Mouse (Mus musculus): ENCODE results near the gene Lipf.

GRCm38 (mm10) chr19:33983043-33983442 lies 22.1 kb downstream of the Lipf start:
- TF ChIP-seq CTCF (IDR thresholded peaks at IDR 0.05; ENCODE audit: extremely low read depth, insufficient read length, insufficient replicate concordance, low read depth, low read length) (no peak), POLR2A (IDR thresholded peaks at IDR 0.05; ENCODE audit: low read depth, low read length) (no peak)

Data from small intestine, adult 2 months (tissue).